Mouse (Mus musculus) thymus, postnatal 0 days (tissue): ENCODE data around the gene Trmt1. TPM values are rescaled to one million over a fixed set of nuclear protein-coding genes. Genes with fewer than 3 reads are reported as not detected.

Experiments
- DNase-seq: peaks from one replicate; pipeline ENCODE4 v3.0.0-alpha.2; 2015; ENCODE audit warnings: low spot score
- polyA plus RNA-seq: library from polyadenylated mRNA; unstranded; fragments of >200 nt; fragmentation: Nextera tagmentation; extraction: Ambion mirVana; gene quantifications from 2 replicates; pipeline ENCODE4 v1.2.1, GENCODE M21; 2015

Trmt1 gene
- polyA plus RNA-seq, 1 experiment from 2014 or later, result 50.0 TPM

DNA sequence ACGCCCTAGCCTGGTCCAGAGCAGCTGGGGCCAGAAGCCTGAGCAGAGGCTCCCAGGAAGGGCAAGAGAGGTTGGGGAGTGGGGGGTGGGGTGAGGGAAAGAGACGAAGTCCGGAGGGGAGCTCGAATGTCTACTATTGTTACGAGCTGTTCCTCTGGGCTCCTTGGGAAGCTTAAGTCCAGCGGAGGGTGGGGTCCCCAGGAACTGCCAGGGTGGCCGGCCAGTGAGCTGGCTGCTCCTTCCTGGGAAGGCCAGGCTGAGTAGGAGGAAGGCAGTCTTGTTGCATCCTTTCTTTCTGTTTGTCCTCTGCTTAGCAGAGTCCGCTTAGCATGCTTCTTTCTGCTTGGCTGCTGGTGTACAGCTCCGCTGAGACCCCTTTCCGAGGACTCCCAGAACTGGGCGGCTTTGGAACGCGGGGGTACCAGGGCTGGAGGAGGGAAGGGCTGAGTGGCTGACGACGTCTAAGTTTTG lies 22.0 kb downstream of the Trmt1 start:
- DNase-seq, result no peak

- peak; percentile 87 for DNase-seq
Observed at GRCm38 (mm10) chr8:84708774-84709475, 22.8 kb downstream of the Trmt1 start.

DNA sequence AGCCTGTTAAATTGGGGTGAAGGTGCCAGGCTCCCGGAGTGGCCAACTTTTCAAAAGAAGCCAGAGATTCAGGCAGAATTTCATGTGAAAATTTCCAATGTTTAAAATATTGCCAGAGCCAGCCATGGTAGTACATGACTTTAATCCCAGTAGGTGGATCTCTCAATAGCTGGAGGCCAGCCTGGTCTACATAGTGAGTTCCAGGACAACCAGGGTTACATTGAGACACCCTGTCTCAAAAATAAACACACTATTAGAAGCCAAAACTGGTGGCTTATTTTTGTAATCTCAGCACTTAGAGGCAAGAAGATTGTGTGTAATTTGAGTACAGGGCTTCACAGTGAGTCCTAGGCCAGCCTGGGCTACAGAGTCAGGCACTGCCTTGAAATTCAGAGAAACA lies 23.8 kb downstream of the Trmt1 start:
- DNase-seq, result no peak

DNA sequence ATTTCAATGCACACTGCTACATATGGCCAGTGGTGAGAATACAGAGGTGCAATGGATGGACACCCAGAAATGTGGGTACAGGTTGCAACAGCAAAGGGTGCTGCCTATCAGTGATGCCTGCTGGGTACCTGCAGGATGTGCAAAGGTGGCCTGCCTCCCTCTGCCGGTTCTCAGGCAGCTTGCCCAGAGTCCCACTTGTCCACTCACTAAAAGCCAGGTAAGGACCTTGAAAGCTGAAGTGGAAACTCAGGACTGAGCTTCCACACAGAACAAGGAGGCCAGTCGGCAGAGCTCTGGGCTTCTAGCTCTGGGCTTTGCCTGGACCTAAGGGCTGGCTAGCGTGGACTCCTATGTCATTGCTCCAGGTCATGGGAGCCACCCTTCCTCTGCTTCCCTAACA lies 25.2 kb downstream of the Trmt1 start:
- DNase-seq, result no peak

DNA sequence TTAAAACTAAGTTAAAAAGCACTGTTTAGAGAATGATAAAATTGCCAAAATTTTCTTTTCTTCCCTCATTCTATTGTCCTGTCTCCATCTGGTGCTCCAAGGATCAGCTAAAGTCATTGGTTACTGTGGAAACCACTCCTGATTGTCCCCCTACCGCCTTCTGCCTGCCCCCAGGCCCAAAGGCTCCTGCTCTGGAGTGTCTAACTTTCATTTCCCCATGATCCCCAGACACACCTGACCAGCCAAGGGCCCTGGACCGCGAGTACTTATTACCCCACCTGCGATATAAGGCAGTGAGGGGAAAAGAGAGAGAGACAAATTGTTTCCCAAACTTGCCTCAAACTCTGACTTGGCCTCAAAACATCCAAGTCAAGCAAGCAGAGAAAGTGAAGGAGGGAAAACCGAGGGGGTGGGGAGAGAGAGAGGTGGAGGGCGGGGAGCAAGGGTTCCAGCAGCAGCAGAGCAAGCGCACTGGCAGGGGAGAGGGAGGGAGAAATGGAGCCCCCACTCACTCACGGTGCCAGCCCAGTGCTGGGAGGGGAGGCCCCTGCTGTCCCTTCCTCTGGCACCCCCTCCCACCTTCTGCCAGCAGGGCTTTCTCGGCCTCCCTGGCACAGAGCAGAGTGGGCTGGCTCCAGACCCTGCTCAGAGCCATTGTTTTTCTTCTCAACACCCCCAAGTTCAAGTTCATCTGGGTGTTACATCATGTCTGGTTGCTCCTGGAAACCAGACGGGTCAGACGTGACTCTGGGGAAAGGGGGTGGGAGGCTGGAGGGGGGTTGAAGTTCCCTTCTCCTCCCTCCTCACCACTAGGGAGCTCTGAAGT lies 26.0 kb downstream of the Trmt1 start:
- no peak for DNase-seq

DNA sequence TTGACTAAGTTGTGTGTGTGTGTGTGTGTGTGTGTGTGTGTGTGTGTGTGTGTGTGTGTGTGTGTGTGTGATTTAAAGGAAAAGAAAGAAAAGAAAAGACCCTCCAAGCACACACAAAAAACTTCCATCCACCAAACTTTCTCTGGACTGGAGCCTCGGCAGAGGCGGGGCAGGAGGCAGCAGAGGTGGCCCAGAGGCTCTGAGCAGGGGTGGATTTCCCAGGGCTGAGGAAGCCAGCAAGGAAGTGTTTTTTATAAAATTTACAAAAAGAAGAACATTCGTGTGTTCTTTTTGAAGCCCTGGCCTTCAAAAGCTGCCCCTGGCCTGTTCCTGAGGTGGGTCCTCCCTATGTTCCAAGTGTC lies 26.6 kb downstream of the Trmt1 start:
- no peak for DNase-seq

GRCm38 (mm10) chr8:84713381-84713780 lies 27.3 kb downstream of the Trmt1 start:
- DNase-seq, result no peak

- DNase-seq, result no peak
Observed at GRCm38 (mm10) chr8:84714161-84714560, 28.1 kb downstream of the Trmt1 start.

DNA sequence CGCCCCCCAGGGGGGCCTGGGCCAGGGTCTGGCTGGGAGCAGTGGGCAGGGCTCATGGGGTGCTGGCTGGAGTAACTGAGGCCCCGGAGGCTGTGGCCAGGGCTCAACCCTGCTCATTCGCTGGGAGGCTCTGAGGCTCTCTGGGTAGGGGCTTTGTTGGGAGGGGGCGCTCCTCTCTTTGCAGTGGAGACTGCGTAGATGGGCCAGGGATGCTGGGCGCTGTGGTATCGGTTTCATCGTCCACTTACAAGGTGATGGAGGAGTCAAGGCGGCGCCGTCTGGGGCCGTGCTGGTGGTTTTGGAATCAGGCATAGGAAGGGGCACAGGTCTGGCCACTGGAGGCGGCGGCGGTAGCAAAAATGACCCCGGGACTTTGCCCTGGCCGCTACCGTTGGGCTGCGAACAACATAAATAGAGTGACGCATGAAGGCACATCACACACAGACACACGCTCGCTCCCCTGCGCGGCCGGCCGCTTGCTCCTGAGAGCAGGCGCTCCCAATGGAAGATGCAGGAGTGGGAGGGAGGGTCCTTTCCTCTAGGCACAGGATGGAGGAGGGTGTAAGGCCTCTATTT lies 29.9 kb downstream of the Trmt1 start:
- no peak for DNase-seq

GRCm38 (mm10) chr8:84716790-84717189 lies 30.7 kb downstream of the Trmt1 start:
- no peak for DNase-seq

DNA sequence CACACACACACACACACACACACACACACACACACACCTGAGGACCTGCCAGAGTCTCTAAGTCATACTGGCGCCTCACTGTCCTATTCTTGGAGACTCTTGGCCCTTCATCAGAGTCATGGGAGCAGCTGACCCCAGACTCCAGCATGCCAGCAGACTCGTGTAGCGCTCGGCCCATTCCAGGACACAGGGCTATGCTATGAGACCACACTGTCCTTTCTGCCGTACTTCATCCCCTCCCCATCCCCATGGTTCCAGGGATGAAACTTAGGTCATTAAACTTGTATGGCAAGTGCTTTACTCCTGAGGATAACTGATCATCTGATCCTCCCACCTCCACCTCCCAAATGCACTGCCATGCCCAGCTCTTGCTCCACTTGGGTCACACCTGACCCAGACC lies 32.4 kb downstream of the Trmt1 start:
- no peak for DNase-seq

DNA sequence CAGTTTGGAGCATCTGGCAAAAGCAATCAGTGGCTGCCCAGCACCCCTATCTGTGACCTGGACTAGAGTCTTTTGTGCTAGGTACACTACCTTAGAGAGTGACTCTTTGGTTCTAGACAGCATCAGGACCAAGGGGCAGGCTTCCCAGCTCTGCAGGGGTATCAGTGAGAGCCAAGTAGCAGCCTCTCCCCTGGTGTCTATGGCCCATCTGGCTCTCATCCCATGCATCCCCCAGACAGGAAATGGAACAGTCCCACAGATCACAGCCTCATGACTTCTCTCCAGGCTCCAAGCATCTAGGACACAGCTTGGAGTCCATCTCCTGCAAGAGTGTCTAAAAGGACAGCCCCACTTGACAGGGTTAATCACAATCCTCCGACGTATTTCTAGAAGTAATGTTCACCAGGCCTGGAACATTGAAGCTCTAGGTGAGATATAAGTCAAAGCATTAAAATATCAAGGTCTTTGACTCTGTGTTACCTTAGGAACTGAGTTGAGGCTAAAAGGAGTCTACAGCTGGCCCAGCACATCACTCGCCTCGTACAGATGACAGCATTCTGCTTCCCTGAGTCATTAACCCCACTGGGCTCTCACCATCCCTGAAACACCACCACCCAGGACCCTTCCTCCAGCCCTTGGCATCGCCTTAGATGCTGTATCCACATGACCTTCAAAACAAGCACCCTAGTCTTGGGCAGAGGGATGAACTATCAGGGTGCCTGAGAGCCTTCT lies 33.0 kb downstream of the Trmt1 start:
- no peak for DNase-seq

DNA sequence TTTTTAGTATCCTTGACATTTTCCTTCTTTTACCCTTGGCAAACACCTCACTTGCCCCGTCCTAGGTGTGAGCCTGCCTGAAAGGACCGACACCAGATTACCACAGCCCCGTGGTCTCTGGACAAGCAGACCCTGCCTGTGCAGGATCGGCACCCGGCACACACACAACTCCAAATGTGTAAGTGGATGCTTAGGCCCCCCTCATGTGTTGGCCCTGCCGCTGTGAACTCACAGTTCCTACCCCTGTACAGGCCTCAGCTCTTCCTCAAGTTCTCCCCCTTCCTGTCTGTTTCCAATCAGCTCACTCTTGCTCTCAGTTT lies 36.4 kb downstream of the Trmt1 start:
- DNase-seq, result no peak

GRCm38 (mm10) chr8:84722850-84723570 lies 36.9 kb downstream of the Trmt1 start, which contains the start of gene G430095P16Rik:
TSS of gene G430095P16Rik (plus strand) at chr8:84723007.
- DNase-seq, result peak; percentile 59

GRCm38 (mm10) chr8:84723571-84723900 lies 37.4 kb downstream of the Trmt1 start:
- DNase-seq, result peak; percentile 37

- DNase-seq, result peak; percentile 68
Observed at GRCm38 (mm10) chr8:84724683-84725082, 38.6 kb downstream of the Trmt1 start.

GRCm38 (mm10) chr8:84725246-84725940 lies 39.3 kb downstream of the Trmt1 start:
- no peak for DNase-seq

DNA sequence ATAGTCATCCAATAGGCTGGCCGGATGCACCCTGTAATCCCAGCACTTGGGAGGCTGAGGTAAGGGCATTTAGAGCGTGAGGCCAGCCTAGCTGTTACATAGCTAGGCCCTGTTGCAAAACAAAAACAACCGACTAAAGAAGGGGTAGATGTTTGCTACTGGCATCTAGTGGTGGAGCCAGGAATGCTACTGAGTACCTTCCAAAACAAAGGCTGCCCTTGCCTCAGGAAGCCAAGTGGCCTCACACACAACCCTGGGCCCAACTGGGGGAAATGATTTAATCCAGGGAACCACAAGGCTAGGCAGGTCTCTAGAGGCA lies 39.8 kb downstream of the Trmt1 start:
- no peak for DNase-seq

GRCm38 (mm10) chr8:84728474-84728873 lies 42.4 kb downstream of the Trmt1 start:
- DNase-seq, result no peak

DNA sequence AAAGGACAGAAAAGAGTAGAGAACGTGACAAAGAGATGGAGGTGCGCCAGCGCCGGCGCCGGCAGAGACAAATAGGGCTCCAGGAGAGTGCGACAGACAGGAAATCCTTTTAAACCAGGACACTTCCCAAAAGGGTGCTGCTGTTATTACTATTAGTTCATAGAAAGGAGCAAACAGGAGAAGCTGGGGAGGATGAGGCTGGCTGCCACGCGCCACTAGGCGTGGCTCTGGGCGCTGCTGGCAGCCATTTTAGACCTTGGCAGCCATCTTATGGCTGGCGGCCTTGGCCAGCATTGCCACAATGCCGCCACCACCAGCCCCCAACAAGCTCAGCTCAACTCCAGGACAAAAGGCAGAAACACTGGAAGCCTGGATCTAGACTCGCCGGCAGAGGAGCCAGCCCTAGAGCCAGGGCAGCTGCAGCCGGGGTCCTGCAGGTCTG lies 43.8 kb downstream of the Trmt1 start:
- DNase-seq, result no peak
